ENCODE assay signal across 32 mouse cellular contexts in genomic region chr10:61415240-61415639, GRCm38 (mm10). TPM values are rescaled to one million over a fixed set of nuclear protein-coding genes. Genes with fewer than 3 reads are reported as not detected.
DNase-seq lines count a peak whose midpoint lies in the region; ATAC-seq and TF ChIP-seq lines count a peak whose summit lies in the region.
"Had no signal": no experiment of that assay in that cellular context is flagged by ENCODE, and none has a peak within 500 bp of the region (broad histone marks: within the 10 kb centered on the region; RNA-seq: fewer than 3 reads in every experiment).

No protein-coding gene starts in this region.

- no peak for DNase-seq in kidney, postnatal 0 days (ENCODE audit: low spot score)
- no peak for DNase-seq in kidney, postnatal 10 days
- DNase-seq in lung, postnatal 0 days (ENCODE audit: low spot score) = no peak
- DNase-seq in lung, postnatal 36 days = no peak
- DNase-seq in ES-E14 (ENCODE audit: low read depth, low spot score) = no peak
- no peak for DNase-seq in layer of hippocampus, adult 11-12 months (ENCODE audit: low spot score)
- DNase-seq: adrenal gland, postnatal 25 days; cerebellum, adult 11-12 months; cerebellum, adult 9-11 months; embryo, embryonic 11 days; forebrain, postnatal 0 days; gastrocnemius, postnatal 14 days; heart, postnatal 4 days; kidney, adult 11 months; kidney, postnatal 4 days; layer of hippocampus, adult 9-11 months; lung, embryonic 14.5 days; thymus, postnatal 4 days had no signal

- H3K9ac ChIP-seq in kidney, postnatal 0 days (ENCODE audit: low read depth, low read length) = no peak overlapping the region
- no peak overlapping the region for H3K9ac ChIP-seq in lung, postnatal 0 days (replicated peaks; ENCODE audit: low read depth)
- peak overlapping the region; percentile 60 for H3K9ac ChIP-seq in ES-E14 (ENCODE audit: insufficient read depth, low read depth, low read length, poor library complexity, severe bottlenecking)
- no peak overlapping the region for H3K9ac ChIP-seq in heart, embryonic 12.5 days
- H3K9ac ChIP-seq: embryonic facial prominence, embryonic 13.5 days; forebrain, postnatal 0 days; hindbrain, embryonic 13.5 days; kidney, embryonic 15.5 days; lung, embryonic 14.5 days; midbrain, embryonic 12.5 days; neural tube, embryonic 13.5 days had no signal

- no peak overlapping the region for H3K27ac ChIP-seq in kidney, postnatal 0 days
- no peak overlapping the region for H3K27ac ChIP-seq in lung, postnatal 0 days (ENCODE audit: low read length)
- H3K27ac ChIP-seq in ES-E14 (ENCODE audit: insufficient read depth, low read depth, low read length, poor library complexity, severe bottlenecking) = peak overlapping the region; percentile 100
- H3K27ac ChIP-seq in heart, embryonic 12.5 days (ENCODE audit: poor library complexity, severe bottlenecking) = no peak overlapping the region
- H3K27ac ChIP-seq: embryonic facial prominence, embryonic 13.5 days; heart, embryonic 10.5 days; hindbrain, embryonic 13.5 days; kidney, embryonic 15.5 days; midbrain, embryonic 12.5 days; neural tube, embryonic 13.5 days had no signal

- H3K9me3 ChIP-seq in kidney, postnatal 0 days (replicated peaks; ENCODE audit: low read length) = no peaks in the 10 kb centered on the region
- H3K9me3 ChIP-seq in lung, postnatal 0 days (ENCODE audit: low read length) = no peaks in the 10 kb centered on the region
- no peaks in the 10 kb centered on the region for H3K9me3 ChIP-seq in ES-E14 (ENCODE audit: control insufficient read depth, insufficient read depth, low read depth, low read length)
- no peaks in the 10 kb centered on the region; the same call in 1 of the 2 replicates for H3K9me3 ChIP-seq in heart, embryonic 12.5 days (replicated peaks)
- H3K9me3 ChIP-seq: embryonic facial prominence, embryonic 13.5 days; heart, embryonic 10.5 days; hindbrain, embryonic 13.5 days; kidney, embryonic 15.5 days; midbrain, embryonic 12.5 days; neural tube, embryonic 13.5 days had no signal

- peaks cover 4% of the 10 kb centered on the region; the same call in 1 of the 2 replicates for H3K4me1 ChIP-seq in kidney, postnatal 0 days (replicated peaks; ENCODE audit: insufficient read depth, low read length)
- H3K4me1 ChIP-seq in lung, postnatal 0 days (ENCODE audit: insufficient read depth, low read depth, low read length) = 0 out of 2 replicates have a peak, but pooled peaks cover 6% of the 10 kb centered on the region
- H3K4me1 ChIP-seq in ES-E14 (ENCODE audit: control insufficient read depth in 2 of 2, insufficient read depth in 2 of 2, low read length in 2 of 2, poor library complexity in 1 of 2) = peaks cover 4 to 24% of the 10 kb centered on the region in 2 experiments
- peaks cover 25% of the 10 kb centered on the region for H3K4me1 ChIP-seq in heart, embryonic 12.5 days (replicated peaks)

- no peaks in the 10 kb centered on the region for H3K36me3 ChIP-seq in kidney, postnatal 0 days (ENCODE audit: insufficient read depth, low read length)
- no peaks in the 10 kb centered on the region for H3K36me3 ChIP-seq in lung, postnatal 0 days (ENCODE audit: insufficient read depth, low read length)
- peaks cover 9% of the 10 kb centered on the region; the same call in 1 of the 2 replicates for H3K36me3 ChIP-seq in ES-E14 (ENCODE audit: control insufficient read depth, insufficient read depth, low read length, poor library complexity, severe bottlenecking)
- H3K36me3 ChIP-seq in heart, embryonic 12.5 days = no peaks in the 10 kb centered on the region
- H3K36me3 ChIP-seq: embryonic facial prominence, embryonic 13.5 days; heart, embryonic 10.5 days; hindbrain, embryonic 13.5 days; kidney, embryonic 15.5 days; midbrain, embryonic 12.5 days; neural tube, embryonic 13.5 days had no signal

- in situ Hi-C loops in ES-E14 (cut with MboI; ENCODE audit: low sequenced_read_pairs in 2 of 2, unreplicated experiment in 2 of 2) = no loop called here

- 57% methylated on average over 3 of the region's 3 CpGs for WGBS in kidney, postnatal 0 days
- WGBS in lung, postnatal 0 days = 54% methylated on average over 3 of the region's 3 CpGs
- WGBS in heart, embryonic 12.5 days = 66% methylated on average over 3 of the region's 3 CpGs

- no peak for TF ChIP-seq EP300 in lung, postnatal 0 days (IDR thresholded peaks at IDR 0.05)

- no peak overlapping the region for H3K4me3 ChIP-seq in kidney, postnatal 0 days (replicated peaks; ENCODE audit: low read depth, low read length)
- H3K4me3 ChIP-seq in lung, postnatal 0 days (ENCODE audit: low read depth, low read length) = no peak overlapping the region
- peak overlapping the region; percentile 12 to 16; a peak in 2 of 4 replicates for H3K4me3 ChIP-seq in ES-E14 (ENCODE audit: insufficient read depth in 1 of 2, low read depth in 1 of 2, low read length in 2 of 2, poor library complexity in 1 of 2, severe bottlenecking in 1 of 2)
- H3K4me3 ChIP-seq in heart, embryonic 12.5 days = no peak overlapping the region
- H3K4me3 ChIP-seq: embryonic facial prominence, embryonic 13.5 days; erythroblast, embryonic 14.5 days; heart, embryonic 10.5 days; hindbrain, embryonic 13.5 days; kidney, embryonic 15.5 days; midbrain, embryonic 12.5 days; neural tube, embryonic 13.5 days had no signal

- no peak overlapping the region for H3K4me2 ChIP-seq in kidney, postnatal 0 days (ENCODE audit: low read length)
- H3K4me2 ChIP-seq in lung, postnatal 0 days (replicated peaks; ENCODE audit: low read depth, low read length) = no peak overlapping the region
- H3K4me2 ChIP-seq in heart, embryonic 12.5 days = no peak overlapping the region
- H3K4me2 ChIP-seq: embryonic facial prominence, embryonic 13.5 days; hindbrain, embryonic 13.5 days; kidney, embryonic 15.5 days; lung, embryonic 14.5 days; midbrain, embryonic 12.5 days; neural tube, embryonic 13.5 days had no signal

- ATAC-seq in kidney, postnatal 0 days (replicated peaks; ENCODE audit: low FRiP score, low read depth) = no peak
- ATAC-seq in lung, postnatal 0 days = no peak
- no peak for ATAC-seq in heart, embryonic 12.5 days (ENCODE audit: insufficient number of reproducible peaks, low FRiP score)
- ATAC-seq: CD4-positive, CD25-positive, alpha-beta regulatory T cell, adult 4 months; forebrain, postnatal 0 days had no signal

- peaks cover 24% of the 10 kb centered on the region for H3K27me3 ChIP-seq in kidney, postnatal 0 days (ENCODE audit: insufficient read depth, low read length)
- peaks cover 27% of the 10 kb centered on the region for H3K27me3 ChIP-seq in lung, postnatal 0 days (replicated peaks; ENCODE audit: insufficient read depth, low read length)
- peaks cover 53% of the 10 kb centered on the region for H3K27me3 ChIP-seq in heart, embryonic 12.5 days (replicated peaks)

- TF ChIP-seq CTCF in kidney, postnatal 0 days (IDR thresholded peaks at IDR 0.05; ENCODE audit: low read depth) = peak; percentile 32
- peak; percentile 24; the same call in 1 of the 2 replicates for TF ChIP-seq CTCF in lung, postnatal 0 days (IDR thresholded peaks at IDR 0.05)

TF ChIP-seq in ES-E14, 5 proteins besides CTCF, POLR2A, EP300 and RAD21:
- TF ChIP-seq CHD2 (IDR thresholded peaks at IDR 0.05; ENCODE audit: low read depth, low read length) (no peak), ZC3H11A (IDR thresholded peaks at IDR 0.05; ENCODE audit: borderline replicate concordance, low read depth, low read length) (no peak), HCFC1 (IDR thresholded peaks at IDR 0.05; ENCODE audit: borderline replicate concordance, insufficient read depth, low read length) (no peak), ZNF384 (IDR thresholded peaks at IDR 0.05; ENCODE audit: low read depth, low read length) (no peak), MAFK (IDR thresholded peaks at IDR 0.05; ENCODE audit: insufficient read depth, low read depth, low read length) (no peak)

RNA-seq across cellular contexts. Expression of gene Nodal, which starts 2.5 kb away (rescaled TPM):
- polyA plus RNA-seq in kidney, postnatal 0 days (2015; fragmentation: Nextera tagmentation; extraction: Ambion mirVana) = 0.36 and 0.45 TPM in 2 replicates
- polyA plus RNA-seq in lung, postnatal 0 days (2015; fragmentation: Nextera tagmentation; extraction: Ambion mirVana) = 0.37 TPM in 2 replicates
- total RNA-seq in ES-E14 (2012; rRNA removed) = 164 and 277 TPM in 2 replicates
- polyA plus RNA-seq in heart, embryonic 12.5 days (2016; fragmentation: Nextera tagmentation; extraction: Ambion mirVana) = not detected in 2 replicates
- total RNA-seq: adrenal gland, adult 18-20 months; adrenal gland, postnatal 25 days; forebrain, postnatal 0 days; granulocyte monocyte progenitor cell, adult 5-6 weeks; megakaryocyte, adult 5-6 weeks had no signal
- polyA plus RNA-seq: CD4-positive, CD25-positive, alpha-beta regulatory T cell, adult 4 months; forebrain, embryonic 11.5 days; hindbrain, embryonic 13.5 days; limb, embryonic 11.5 days; midbrain, embryonic 12.5 days; neural tube, embryonic 13.5 days had no signal

RNA-seq across cellular contexts. Expression of gene Pald1, which starts 31.9 kb away (rescaled TPM):
- 20.2 and 24.8 TPM in 2 replicates for polyA plus RNA-seq in kidney, postnatal 0 days (2015; fragmentation: Nextera tagmentation; extraction: Ambion mirVana)
- 30.4 and 36.0 TPM in 2 replicates for polyA plus RNA-seq in lung, postnatal 0 days (2015; fragmentation: Nextera tagmentation; extraction: Ambion mirVana)
- 102 and 216 TPM in 2 replicates for total RNA-seq in ES-E14 (2012; rRNA removed)
- 33.9 and 37.4 TPM in 2 replicates for polyA plus RNA-seq in heart, embryonic 12.5 days (2016; fragmentation: Nextera tagmentation; extraction: Ambion mirVana)
- total RNA-seq: granulocyte monocyte progenitor cell, adult 5-6 weeks had no signal
- polyA plus RNA-seq: CD4-positive, CD25-positive, alpha-beta regulatory T cell, adult 4 months had no signal

RNA-seq across cellular contexts. Expression of gene Eif4ebp2, which starts 37.2 kb away (rescaled TPM):
- 72.2 and 75.0 TPM in 2 replicates for polyA plus RNA-seq in kidney, postnatal 0 days (2015; fragmentation: Nextera tagmentation; extraction: Ambion mirVana)
- 61.3 and 62.5 TPM in 2 replicates for polyA plus RNA-seq in lung, postnatal 0 days (2015; fragmentation: Nextera tagmentation; extraction: Ambion mirVana)
- total RNA-seq in ES-E14 (2012; rRNA removed) = 27.0 and 32.3 TPM in 2 replicates
- polyA plus RNA-seq in heart, embryonic 12.5 days (2016; fragmentation: Nextera tagmentation; extraction: Ambion mirVana) = 49.7 and 52.7 TPM in 2 replicates

Comparison
In these comparisons a context has a peak if more than half of its experiments do, and no peak if none do; other contexts are left out.
1. H3K4me3 ChIP-seq: peak in ES-E14 (2 of 2); none in kidney, postnatal 0 days (single experiment), lung, postnatal 0 days (single experiment) and heart, embryonic 12.5 days (single experiment).